Mouse (Mus musculus): ENCODE measurements around the gene Itgb8. TPM values are rescaled to one million over a fixed set of nuclear protein-coding genes. Genes with fewer than 3 reads are reported as not detected.

The Itgb8 gene
- polyA plus RNA-seq, 1 experiment from 2014 or later, result 10.5 TPM

DNA sequence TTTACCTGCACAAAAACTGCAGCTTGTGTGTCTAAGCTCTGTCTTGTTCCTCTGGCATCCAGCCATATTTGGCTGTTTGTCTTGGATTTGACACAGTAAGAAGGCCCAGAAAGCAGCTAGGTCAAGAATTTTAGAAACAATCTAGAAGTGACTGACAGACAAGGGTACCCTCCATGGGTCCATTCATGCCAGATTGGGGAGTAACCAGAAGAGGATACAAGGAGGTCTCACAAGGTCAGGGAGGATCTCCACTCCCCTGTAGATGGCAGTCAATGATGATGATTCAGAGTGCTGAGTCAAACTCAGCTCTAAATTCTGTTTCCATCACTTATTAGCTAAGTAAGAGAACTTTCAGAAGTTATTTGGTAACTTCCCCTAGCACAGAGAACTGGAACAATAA, 8.2 kb downstream of the Itgb8 start:
- Histone ChIP-seq H3K27ac (no peak overlapping the region), H3K4me3 (no peak overlapping the region), H3K4me2 (no peak overlapping the region), H3K36me3 (replicated peaks) (no peaks in the 10 kb centered on the region), H3K9me3 (no peaks in the 10 kb centered on the region), H3K9ac (no peak overlapping the region), H3K27me3 (replicated peaks) (no peaks in the 10 kb centered on the region), H3K4me1 (peaks cover 12% of the 10 kb centered on the region)
- no peak for ATAC-seq (replicated peaks)

DNA sequence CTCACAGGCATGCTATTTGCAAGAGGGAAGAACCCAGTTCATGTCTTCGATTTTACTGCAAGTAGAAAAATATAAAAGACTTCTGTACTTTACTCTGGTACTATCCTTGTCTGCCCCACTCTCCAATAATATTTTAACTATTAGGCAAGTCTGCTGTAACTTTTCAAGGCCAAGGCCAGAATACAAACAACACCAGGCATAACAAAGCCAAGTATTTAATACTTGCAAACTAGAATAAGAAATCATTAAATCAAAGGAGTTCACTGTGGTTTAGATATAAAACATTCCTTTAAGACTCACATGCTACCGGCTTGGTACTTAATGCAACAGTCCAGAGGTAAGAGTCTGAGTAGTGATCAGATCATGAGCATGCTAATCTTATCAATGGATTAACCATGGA, 9.0 kb downstream of the Itgb8 start:
- H3K4me3 ChIP-seq, result no peak overlapping the region
- H3K36me3 ChIP-seq (replicated peaks), result no peaks in the 10 kb centered on the region
- 67% methylated on average over 2 of the region's 2 CpGs for WGBS
- no peaks in the 10 kb centered on the region for H3K27me3 ChIP-seq (replicated peaks)
- H3K4me2 ChIP-seq, result no peak overlapping the region
- H3K9ac ChIP-seq, result no peak overlapping the region
- no peaks in the 10 kb centered on the region for H3K9me3 ChIP-seq
- H3K27ac ChIP-seq, result no peak overlapping the region
- no peak for ATAC-seq (replicated peaks)
- H3K4me1 ChIP-seq, result peaks cover 7% of the 10 kb centered on the region

DNA sequence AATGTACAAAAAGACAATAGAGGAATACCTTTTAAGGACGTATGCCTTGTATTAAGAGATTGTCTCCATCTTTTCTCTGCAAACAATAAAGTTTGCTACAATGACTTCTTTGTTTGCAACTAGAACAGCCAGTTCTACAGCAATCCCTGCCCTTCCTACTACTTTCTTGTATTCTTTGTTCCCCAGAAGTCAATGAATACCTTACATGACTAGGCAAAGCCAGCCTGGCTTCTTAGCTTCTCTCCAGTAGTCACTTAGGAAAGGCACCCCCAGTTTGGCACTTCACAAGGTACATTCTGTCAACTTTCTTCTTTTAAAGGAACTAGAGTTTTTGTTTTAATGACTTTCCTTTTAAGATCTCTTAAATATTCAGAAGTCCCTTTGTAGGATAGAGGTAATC, 10.7 kb downstream of the Itgb8 start:
- H3K9me3 ChIP-seq, result no peaks in the 10 kb centered on the region
- H3K27ac ChIP-seq, result no peak overlapping the region
- no peaks in the 10 kb centered on the region for H3K27me3 ChIP-seq (replicated peaks)
- no peak for ATAC-seq (replicated peaks)
- H3K4me3 ChIP-seq, result no peak overlapping the region
- no peaks in the 10 kb centered on the region for H3K4me1 ChIP-seq
- no peaks in the 10 kb centered on the region for H3K36me3 ChIP-seq (replicated peaks)
- no peak overlapping the region for H3K4me2 ChIP-seq
- WGBS, result 54% methylated on average over 1 of the region's 1 CpGs
- H3K9ac ChIP-seq, result no peak overlapping the region

DNA sequence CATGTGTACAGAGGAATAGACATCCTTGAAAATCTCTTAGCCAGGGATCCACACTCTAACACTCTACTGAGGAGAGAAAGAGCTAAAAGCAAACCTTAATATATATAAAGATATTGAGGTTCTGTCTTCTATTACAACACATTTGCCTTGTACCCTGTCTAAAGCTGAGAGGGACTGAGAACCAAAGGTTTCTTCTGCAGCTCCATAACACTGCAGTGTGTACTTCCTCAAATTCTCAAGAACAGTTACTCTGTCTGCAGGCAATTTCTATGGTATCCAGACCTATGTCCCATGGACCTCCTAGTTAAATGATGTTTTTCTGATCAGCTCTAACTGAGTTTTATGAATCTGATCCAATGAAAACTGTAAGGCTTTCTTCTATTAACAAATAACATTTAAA, 13.9 kb downstream of the Itgb8 start:
- H3K9me3 ChIP-seq, result no peaks in the 10 kb centered on the region
- no peaks in the 10 kb centered on the region for H3K36me3 ChIP-seq (replicated peaks)
- no peak overlapping the region for H3K4me3 ChIP-seq
- ATAC-seq (replicated peaks), result no peak
- H3K4me1 ChIP-seq, result no peaks in the 10 kb centered on the region
- H3K27me3 ChIP-seq (replicated peaks), result no peaks in the 10 kb centered on the region
- H3K4me2 ChIP-seq, result no peak overlapping the region
- no peak overlapping the region for H3K9ac ChIP-seq
- H3K27ac ChIP-seq, result no peak overlapping the region

DNA sequence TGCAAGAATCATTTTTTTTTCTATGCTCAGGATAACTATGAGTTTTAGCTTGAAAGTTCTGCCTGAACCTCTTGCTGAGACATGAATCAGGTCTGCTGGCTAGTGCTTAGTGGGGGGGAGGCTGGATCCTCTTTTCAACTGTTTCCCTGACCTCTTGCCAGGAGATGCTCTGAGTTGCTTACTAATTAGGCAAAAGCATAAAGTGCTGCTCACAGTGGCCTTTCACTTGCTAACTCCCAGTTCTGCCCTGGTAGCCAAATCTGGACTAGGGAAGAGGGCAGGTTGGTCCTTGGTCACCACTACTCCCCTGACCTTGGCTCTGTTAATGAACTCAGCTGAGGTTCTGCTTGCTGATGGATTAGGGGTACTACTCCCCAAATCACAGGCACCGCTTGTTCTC, 19.2 kb downstream of the Itgb8 start:
- Histone ChIP-seq H3K9me3 (no peaks in the 10 kb centered on the region), H3K9ac (no peak overlapping the region), H3K4me3 (no peak overlapping the region), H3K4me2 (no peak overlapping the region), H3K4me1 (no peaks in the 10 kb centered on the region), H3K27me3 (replicated peaks) (no peaks in the 10 kb centered on the region), H3K27ac (no peak overlapping the region), H3K36me3 (replicated peaks) (no peaks in the 10 kb centered on the region)
- 84% methylated on average over 1 of the region's 1 CpGs for WGBS
- peak; percentile 54; the same call in 1 of the 2 replicates for ATAC-seq (replicated peaks)

DNA sequence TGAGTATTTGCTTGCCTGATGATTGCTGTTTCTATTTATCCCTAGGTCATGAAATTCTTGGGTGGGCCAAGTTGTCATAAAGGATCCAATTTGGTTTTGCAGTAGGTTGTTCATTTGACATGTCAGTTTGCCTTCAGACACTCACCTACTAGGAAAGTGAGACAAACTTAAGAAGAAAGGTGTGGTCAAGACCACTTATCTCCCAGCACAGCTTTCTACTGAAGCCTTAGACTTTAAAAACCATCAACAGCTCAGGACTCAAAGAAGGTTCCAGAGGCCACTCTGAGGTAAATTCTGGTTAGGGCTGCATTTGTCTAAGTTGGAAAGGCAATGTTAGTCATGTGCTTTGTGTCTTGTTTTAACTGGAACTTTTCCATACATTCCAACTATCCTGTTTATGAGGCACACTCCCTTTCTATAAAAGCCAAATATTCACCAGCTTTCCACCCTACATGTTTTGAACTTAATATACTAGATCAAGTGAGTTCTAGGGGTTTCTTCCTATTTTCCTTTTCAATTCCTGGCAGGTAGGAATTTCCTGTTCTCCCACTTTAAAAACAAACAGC, 20.8 kb downstream of the Itgb8 start:
- H3K4me3 ChIP-seq, result no peak overlapping the region
- no peaks in the 10 kb centered on the region for H3K27me3 ChIP-seq (replicated peaks)
- H3K27ac ChIP-seq, result no peak overlapping the region
- no peak overlapping the region for H3K4me2 ChIP-seq
- H3K9ac ChIP-seq, result no peak overlapping the region
- no peak for ATAC-seq (replicated peaks)
- no peaks in the 10 kb centered on the region for H3K4me1 ChIP-seq
- no peaks in the 10 kb centered on the region for H3K36me3 ChIP-seq (replicated peaks)
- no peaks in the 10 kb centered on the region for H3K9me3 ChIP-seq

DNA sequence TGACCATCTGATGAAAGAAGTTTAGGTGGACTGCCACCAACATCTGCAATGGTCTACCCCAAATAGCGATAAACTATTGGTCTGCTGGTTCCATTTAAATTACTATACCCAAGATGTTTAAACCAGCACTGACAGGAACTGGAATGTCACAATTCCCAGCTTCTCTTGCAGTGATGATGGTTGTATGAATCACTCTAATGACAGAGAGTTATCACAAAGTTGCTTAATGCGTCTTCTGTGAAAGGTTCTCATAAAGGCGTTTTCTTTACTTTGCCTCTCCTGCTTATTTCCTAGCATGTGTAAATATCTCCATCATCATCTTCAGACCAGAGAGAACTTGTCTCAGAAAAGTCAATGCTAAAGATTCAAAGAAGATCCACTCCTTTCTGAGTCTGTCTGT, 23.4 kb downstream of the Itgb8 start:
- no peaks in the 10 kb centered on the region for H3K36me3 ChIP-seq (replicated peaks)
- H3K4me1 ChIP-seq, result no peaks in the 10 kb centered on the region
- H3K4me3 ChIP-seq, result no peak overlapping the region
- H3K27me3 ChIP-seq (replicated peaks), result no peaks in the 10 kb centered on the region
- WGBS, result 97% methylated on average over 3 of the region's 3 CpGs
- no peak overlapping the region for H3K9ac ChIP-seq
- ATAC-seq (replicated peaks), result no peak
- H3K4me2 ChIP-seq, result no peak overlapping the region
- H3K27ac ChIP-seq, result no peak overlapping the region
- no peaks in the 10 kb centered on the region for H3K9me3 ChIP-seq

DNA sequence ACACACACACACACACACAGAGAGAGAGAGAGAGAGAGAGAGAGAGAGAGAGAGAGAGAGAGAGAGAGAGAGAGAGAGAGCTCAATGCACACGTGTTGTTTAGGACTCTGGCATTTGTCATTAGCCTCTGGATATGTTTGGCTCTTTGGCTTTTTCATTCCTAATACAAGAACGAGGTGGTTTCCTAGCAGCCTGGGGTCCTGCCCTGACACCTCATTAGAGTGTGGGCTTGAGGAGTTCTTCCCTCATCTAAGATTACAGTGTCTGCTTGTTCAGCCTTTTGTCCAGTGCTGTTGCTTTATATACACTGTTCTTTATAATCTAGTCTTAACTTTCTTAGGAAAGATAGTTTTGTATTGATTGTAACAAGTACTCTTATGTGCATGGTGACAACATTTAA, 27.1 kb downstream of the Itgb8 start:
- ATAC-seq (replicated peaks), result no peak
- no peak overlapping the region for H3K4me2 ChIP-seq
- H3K4me3 ChIP-seq, result no peak overlapping the region
- no peak overlapping the region for H3K27ac ChIP-seq
- H3K4me1 ChIP-seq, result no peaks in the 10 kb centered on the region
- no peak overlapping the region for H3K9ac ChIP-seq
- 46% methylated on average over 2 of the region's 2 CpGs for WGBS
- no peaks in the 10 kb centered on the region for H3K9me3 ChIP-seq
- no peaks in the 10 kb centered on the region for H3K27me3 ChIP-seq (replicated peaks)
- H3K36me3 ChIP-seq (replicated peaks), result no peaks in the 10 kb centered on the region

DNA sequence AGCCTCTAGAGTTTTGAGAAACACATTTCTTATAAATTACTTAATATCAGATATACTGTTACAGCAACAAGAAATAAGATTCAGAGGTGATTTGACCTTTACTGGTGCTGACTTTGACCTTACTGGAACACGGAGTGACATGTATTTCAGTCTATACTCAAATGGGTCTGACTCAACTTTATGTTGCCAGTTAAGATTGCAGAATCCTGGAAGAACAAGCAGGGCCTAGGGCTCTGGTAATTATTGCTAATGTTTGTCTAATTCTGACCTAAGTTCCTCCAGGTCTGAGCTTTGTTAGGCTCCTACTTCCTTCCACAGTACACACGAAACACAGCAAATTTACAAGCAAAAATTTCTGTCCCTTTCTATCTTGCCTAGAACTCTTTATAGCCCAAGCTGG, 28.0 kb downstream of the Itgb8 start:
- Histone ChIP-seq H3K4me2 (no peak overlapping the region), H3K27ac (no peak overlapping the region), H3K27me3 (replicated peaks) (no peaks in the 10 kb centered on the region), H3K4me1 (no peaks in the 10 kb centered on the region), H3K9ac (no peak overlapping the region), H3K9me3 (no peaks in the 10 kb centered on the region), H3K4me3 (no peak overlapping the region), H3K36me3 (replicated peaks) (no peaks in the 10 kb centered on the region)
- no peak for ATAC-seq (replicated peaks)
- 83% methylated on average over 2 of the region's 2 CpGs for WGBS

DNA sequence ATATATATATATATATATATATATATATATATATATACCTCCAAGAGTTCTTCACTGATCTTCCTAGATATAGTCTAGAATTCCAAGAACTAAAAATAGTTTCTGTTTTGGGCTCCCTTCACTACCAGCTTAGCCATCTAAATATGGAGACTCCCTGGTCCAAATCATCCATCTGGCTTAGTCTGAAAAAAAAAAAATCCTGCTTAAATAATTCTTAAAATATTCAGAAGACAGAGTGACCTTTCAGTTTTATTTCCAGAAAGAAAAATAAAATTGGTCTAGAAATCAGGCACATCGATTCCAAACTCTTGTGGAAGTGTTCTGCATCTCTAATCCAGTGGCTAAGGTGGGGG, 28.6 kb downstream of the Itgb8 start:
- Histone ChIP-seq H3K36me3 (replicated peaks) (no peaks in the 10 kb centered on the region), H3K4me1 (no peaks in the 10 kb centered on the region), H3K4me2 (no peak overlapping the region), H3K27me3 (replicated peaks) (no peaks in the 10 kb centered on the region), H3K9me3 (no peaks in the 10 kb centered on the region), H3K9ac (no peak overlapping the region), H3K4me3 (no peak overlapping the region), H3K27ac (no peak overlapping the region)
- 97% methylated on average over 1 of the region's 1 CpGs for WGBS
- ATAC-seq (replicated peaks), result no peak

DNA sequence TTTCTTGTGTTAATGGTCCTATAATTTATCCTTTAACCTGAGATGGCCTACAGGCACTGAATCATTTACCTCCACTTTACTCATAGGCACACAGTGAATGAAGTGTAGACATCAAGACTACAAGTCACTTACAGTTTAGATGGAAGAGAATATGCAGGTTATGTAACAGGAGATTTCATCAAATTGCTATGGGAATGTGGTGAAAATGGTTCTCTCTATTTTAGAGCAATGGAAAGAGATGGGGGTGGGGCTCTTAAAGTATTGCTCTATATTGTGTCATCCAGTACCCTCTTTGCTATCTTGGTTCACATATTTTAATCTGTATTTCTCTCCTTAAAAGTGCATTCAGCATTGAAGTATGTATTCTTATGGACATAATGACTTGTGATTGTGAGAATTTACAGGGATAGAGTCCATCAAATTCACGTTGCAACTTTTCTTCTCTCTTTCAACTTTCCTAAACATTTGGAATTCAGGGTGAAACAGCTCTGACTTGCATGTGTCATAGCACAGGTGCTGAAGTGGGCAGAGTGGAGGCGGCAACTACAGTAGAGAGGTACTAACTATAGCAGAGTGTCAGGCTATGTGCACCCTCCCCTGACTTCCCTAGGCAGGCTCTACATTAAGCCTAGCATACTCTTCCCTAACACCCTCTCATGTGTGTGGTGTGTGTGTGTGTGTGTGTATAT, 29.1 kb downstream of the Itgb8 start:
- Histone ChIP-seq H3K9ac (no peak overlapping the region), H3K36me3 (replicated peaks) (no peaks in the 10 kb centered on the region), H3K27ac (no peak overlapping the region), H3K27me3 (replicated peaks) (no peaks in the 10 kb centered on the region), H3K4me1 (no peaks in the 10 kb centered on the region), H3K4me2 (no peak overlapping the region), H3K9me3 (no peaks in the 10 kb centered on the region), H3K4me3 (no peak overlapping the region)
- 91% methylated on average over 2 of the region's 2 CpGs for WGBS
- ATAC-seq (replicated peaks), result no peak

DNA sequence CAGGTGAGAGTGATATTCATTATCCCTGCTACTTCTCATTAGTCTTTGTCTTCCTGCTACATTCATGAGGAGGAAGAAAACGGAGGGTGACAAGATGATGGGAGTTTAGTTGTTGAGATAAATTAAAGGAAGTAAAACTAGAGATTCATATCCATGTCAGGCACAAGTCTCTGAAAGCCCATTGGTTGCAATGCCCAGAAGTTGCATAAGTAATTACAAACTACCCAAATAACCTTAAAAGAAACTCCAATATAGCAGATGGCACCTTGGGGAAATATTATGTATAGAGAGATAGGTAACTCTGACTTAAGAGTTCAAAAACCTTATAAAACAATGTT, 31.2 kb downstream of the Itgb8 start:
- no peak for ATAC-seq (replicated peaks)
- no peak overlapping the region for H3K9ac ChIP-seq
- 78% methylated on average over 1 of the region's 1 CpGs for WGBS

DNA sequence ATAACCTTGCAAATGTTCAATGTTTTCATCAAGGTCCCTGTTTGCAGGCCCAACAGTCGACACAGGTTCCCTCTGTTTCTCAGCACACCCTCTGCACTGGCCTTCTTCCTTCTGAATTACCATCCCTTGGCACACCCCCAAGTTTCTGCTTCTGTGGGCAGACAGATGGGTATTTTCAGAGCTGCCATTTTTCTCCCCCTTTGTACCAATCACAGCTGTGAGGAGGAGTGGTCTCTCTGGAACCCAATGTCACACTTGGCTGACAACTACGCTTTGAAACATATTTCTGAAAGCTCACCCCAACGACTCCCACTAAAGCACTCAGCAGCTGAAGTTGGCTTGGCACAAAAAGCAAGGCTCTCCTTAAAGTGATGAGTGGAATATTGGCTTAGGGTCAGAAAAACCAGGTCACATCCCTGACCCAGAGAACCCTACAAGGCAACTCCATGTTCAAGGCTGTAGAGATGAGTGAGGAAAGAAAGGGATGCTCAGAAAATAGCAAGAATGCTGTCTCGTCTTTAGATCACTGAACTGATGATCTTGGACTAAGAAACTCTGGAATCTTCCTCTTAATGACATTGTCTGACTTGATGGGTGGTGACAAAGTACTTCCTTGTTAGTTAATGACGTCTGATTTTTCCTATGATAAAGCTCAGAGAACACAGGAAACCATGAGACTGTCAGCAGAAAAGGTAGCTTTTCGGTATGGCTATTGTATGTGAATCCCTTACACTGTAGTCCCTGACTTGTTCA, 31.7 kb downstream of the Itgb8 start:
- H3K4me1 ChIP-seq, result no peaks in the 10 kb centered on the region
- H3K27me3 ChIP-seq (replicated peaks), result no peaks in the 10 kb centered on the region
- no peak overlapping the region for H3K9ac ChIP-seq
- H3K36me3 ChIP-seq (replicated peaks), result no peaks in the 10 kb centered on the region
- 73% methylated on average over 6 of the region's 6 CpGs for WGBS
- no peaks in the 10 kb centered on the region for H3K9me3 ChIP-seq
- H3K27ac ChIP-seq, result no peak overlapping the region
- 0 out of 2 replicates have a peak, but pooled peaks have one; percentile 42 for ATAC-seq (replicated peaks)
- no peak overlapping the region for H3K4me3 ChIP-seq
- no peak overlapping the region for H3K4me2 ChIP-seq

More for the DNA sequence above, 31.2 kb downstream of the Itgb8 start:
- no peak overlapping the region for H3K4me3 ChIP-seq
- no peak overlapping the region for H3K4me2 ChIP-seq
- H3K4me1 ChIP-seq, result no peaks in the 10 kb centered on the region
- no peak overlapping the region for H3K27ac ChIP-seq
- H3K27me3 ChIP-seq (replicated peaks), result no peaks in the 10 kb centered on the region
- no peaks in the 10 kb centered on the region for H3K9me3 ChIP-seq
- H3K36me3 ChIP-seq (replicated peaks), result no peaks in the 10 kb centered on the region

Data from midbrain, embryonic 15.5 days (tissue).